Mouse (Mus musculus): ENCODE results near the gene Parvg. TPM values are rescaled to one million over a fixed set of nuclear protein-coding genes. Genes with fewer than 3 reads are reported as not detected.
"Not testable (repeated sequence)": the region's sequence is repeated elsewhere in the genome, so short reads cannot be mapped to it uniquely, and the experiment has no call there.

Parvg gene
- polyA plus RNA-seq, 1 experiment, result 63.0 TPM

GRCm38 (mm10) chr15:84282206-84283085, 41.4 kb upstream of the Parvg start:
- no peaks in the 10 kb centered on the region for H3K4me1 ChIP-seq (ENCODE audit: control insufficient read depth, insufficient read depth, low read length)
- no peaks in the 10 kb centered on the region for H3K27me3 ChIP-seq (ENCODE audit: control insufficient read depth, insufficient read depth, low read length)
- no peak overlapping the region for H3K27ac ChIP-seq (ENCODE audit: control insufficient read depth, insufficient read depth, low read depth, low read length)
- H3K36me3 ChIP-seq (ENCODE audit: control insufficient read depth, insufficient read depth, low read length), result no peaks in the 10 kb centered on the region
- no peak for TF ChIP-seq POLR2A (IDR thresholded peaks at IDR 0.05; ENCODE audit: control insufficient read depth, low read depth, low read length)
- no peak for TF ChIP-seq CTCF (IDR thresholded peaks at IDR 0.05; ENCODE audit: control insufficient read depth, insufficient read depth, insufficient replicate concordance, low read depth, low read length)
- H3K4me3 ChIP-seq (ENCODE audit: control insufficient read depth, low read depth, low read length), result no peak overlapping the region

- Histone ChIP-seq H3K27ac (ENCODE audit: control insufficient read depth, insufficient read depth, low read depth, low read length) (no peak overlapping the region), H3K36me3 (ENCODE audit: control insufficient read depth, insufficient read depth, low read length) (no peaks in the 10 kb centered on the region), H3K27me3 (ENCODE audit: control insufficient read depth, insufficient read depth, low read length) (no peaks in the 10 kb centered on the region), H3K4me1 (ENCODE audit: control insufficient read depth, insufficient read depth, low read length) (no peaks in the 10 kb centered on the region), H3K4me3 (ENCODE audit: control insufficient read depth, low read depth, low read length) (no peak overlapping the region)
- no peak for TF ChIP-seq POLR2A (IDR thresholded peaks at IDR 0.05; ENCODE audit: control insufficient read depth, low read depth, low read length)
- TF ChIP-seq CTCF (IDR thresholded peaks at IDR 0.05; ENCODE audit: control insufficient read depth, insufficient read depth, insufficient replicate concordance, low read depth, low read length), result peak; percentile 58; the same call in 1 of the 2 replicates
Measured at GRCm38 (mm10) chr15:84284059-84284458, 39.8 kb upstream of the Parvg start.

GRCm38 (mm10) chr15:84285453-84285852, 38.4 kb upstream of the Parvg start:
- no peaks in the 10 kb centered on the region for H3K27me3 ChIP-seq (ENCODE audit: control insufficient read depth, insufficient read depth, low read length)
- H3K36me3 ChIP-seq (ENCODE audit: control insufficient read depth, insufficient read depth, low read length), result no peaks in the 10 kb centered on the region
- no peak overlapping the region for H3K4me3 ChIP-seq (ENCODE audit: control insufficient read depth, low read depth, low read length)
- TF ChIP-seq POLR2A (IDR thresholded peaks at IDR 0.05; ENCODE audit: control insufficient read depth, low read depth, low read length) (no peak), CTCF (IDR thresholded peaks at IDR 0.05; ENCODE audit: control insufficient read depth, insufficient read depth, insufficient replicate concordance, low read depth, low read length) (no peak)
- H3K27ac ChIP-seq (ENCODE audit: control insufficient read depth, insufficient read depth, low read depth, low read length), result no peak overlapping the region
- no peaks in the 10 kb centered on the region for H3K4me1 ChIP-seq (ENCODE audit: control insufficient read depth, insufficient read depth, low read length)

GRCm38 (mm10) chr15:84288953-84289352, 34.9 kb upstream of the Parvg start:
- H3K27me3 ChIP-seq (ENCODE audit: control insufficient read depth, insufficient read depth, low read length); H3K4me3 ChIP-seq (ENCODE audit: control insufficient read depth, low read depth, low read length); H3K4me1 ChIP-seq (ENCODE audit: control insufficient read depth, insufficient read depth, low read length); H3K27ac ChIP-seq (ENCODE audit: control insufficient read depth, insufficient read depth, low read depth, low read length); H3K36me3 ChIP-seq (ENCODE audit: control insufficient read depth, insufficient read depth, low read length): not testable (repeated sequence)

GRCm38 (mm10) chr15:84291097-84291496, 32.7 kb upstream of the Parvg start:
- H3K4me3 ChIP-seq (ENCODE audit: control insufficient read depth, low read depth, low read length), result no peak overlapping the region
- no peaks in the 10 kb centered on the region for H3K27me3 ChIP-seq (ENCODE audit: control insufficient read depth, insufficient read depth, low read length)
- TF ChIP-seq POLR2A (IDR thresholded peaks at IDR 0.05; ENCODE audit: control insufficient read depth, low read depth, low read length) (no peak), CTCF (IDR thresholded peaks at IDR 0.05; ENCODE audit: control insufficient read depth, insufficient read depth, insufficient replicate concordance, low read depth, low read length) (no peak)
- H3K27ac ChIP-seq (ENCODE audit: control insufficient read depth, insufficient read depth, low read depth, low read length), result no peak overlapping the region
- no peaks in the 10 kb centered on the region for H3K4me1 ChIP-seq (ENCODE audit: control insufficient read depth, insufficient read depth, low read length)
- H3K36me3 ChIP-seq (ENCODE audit: control insufficient read depth, insufficient read depth, low read length), result no peaks in the 10 kb centered on the region

GRCm38 (mm10) chr15:84293590-84293989, 30.2 kb upstream of the Parvg start:
- Histone ChIP-seq H3K27me3 (ENCODE audit: control insufficient read depth, insufficient read depth, low read length) (no peaks in the 10 kb centered on the region), H3K4me1 (ENCODE audit: control insufficient read depth, insufficient read depth, low read length) (no peaks in the 10 kb centered on the region), H3K27ac (ENCODE audit: control insufficient read depth, insufficient read depth, low read depth, low read length) (no peak overlapping the region), H3K36me3 (ENCODE audit: control insufficient read depth, insufficient read depth, low read length) (no peaks in the 10 kb centered on the region), H3K4me3 (ENCODE audit: control insufficient read depth, low read depth, low read length) (no peak overlapping the region)
- TF ChIP-seq CTCF (IDR thresholded peaks at IDR 0.05; ENCODE audit: control insufficient read depth, insufficient read depth, insufficient replicate concordance, low read depth, low read length), result no peak
- TF ChIP-seq POLR2A (IDR thresholded peaks at IDR 0.05; ENCODE audit: control insufficient read depth, low read depth, low read length), result no peak

GRCm38 (mm10) chr15:84294391-84294790, 29.4 kb upstream of the Parvg start:
- Histone ChIP-seq H3K4me3 (ENCODE audit: control insufficient read depth, low read depth, low read length) (no peak overlapping the region), H3K27me3 (ENCODE audit: control insufficient read depth, insufficient read depth, low read length) (no peaks in the 10 kb centered on the region), H3K36me3 (ENCODE audit: control insufficient read depth, insufficient read depth, low read length) (no peaks in the 10 kb centered on the region), H3K27ac (ENCODE audit: control insufficient read depth, insufficient read depth, low read depth, low read length) (no peak overlapping the region), H3K4me1 (ENCODE audit: control insufficient read depth, insufficient read depth, low read length) (no peaks in the 10 kb centered on the region)
- no peak for TF ChIP-seq POLR2A (IDR thresholded peaks at IDR 0.05; ENCODE audit: control insufficient read depth, low read depth, low read length)
- no peak for TF ChIP-seq CTCF (IDR thresholded peaks at IDR 0.05; ENCODE audit: control insufficient read depth, insufficient read depth, insufficient replicate concordance, low read depth, low read length)

Measured in testis, adult 2 months (tissue).